Mouse (Mus musculus) lung, embryonic 14.5 days (tissue): ENCODE data around the gene Prkd2. TPM values are rescaled to one million over a fixed set of nuclear protein-coding genes. Genes with fewer than 3 reads are reported as not detected.

Experiments
- ATAC-seq: fragments of 200-750 bp; cut with Nextera tagmentation; 2 replicates; pipeline ENCODE4 v1.8.0; 2017; ENCODE audit warnings: mild to moderate bottlenecking, moderate TSS enrichment, moderate library complexity; ENCODE audit not compliant: insufficient read depth
- DNase-seq: peaks from one replicate; pipeline ENCODE4 v3.0.0-alpha.2; 2015
- H3K27ac ChIP-seq: fragments of 300-500 bp; sonication (generic); 2 replicates; pipeline ENCODE4 v1.5.1; 2014; ENCODE audit warnings: low read depth, mild to moderate bottlenecking, moderate library complexity
- H3K27me3 ChIP-seq: fragments of 300-500 bp; sonication (generic); 2 replicates; pipeline ENCODE4 v1.6.1; 2014; ENCODE audit warnings: low read length, control low read depth; ENCODE audit not compliant: insufficient read depth
- H3K36me3 ChIP-seq: fragments of 300-500 bp; sonication (generic); 2 replicates; pipeline ENCODE4 v1.6.1; 2014; ENCODE audit warnings: control low read depth; ENCODE audit not compliant: insufficient read depth
- H3K4me1 ChIP-seq: fragments of 300-500 bp; sonication (generic); 2 replicates; pipeline ENCODE4 v1.6.1; 2014; ENCODE audit warnings: antibody characterized with exemption, control low read depth; ENCODE audit not compliant: insufficient read depth
- H3K4me2 ChIP-seq: fragments of 300-500 bp; sonication (generic); 2 replicates; pipeline ENCODE4 v1.6.1; 2014; ENCODE audit warnings: mild to moderate bottlenecking
- H3K4me3 ChIP-seq: fragments of 300-500 bp; sonication (generic); 2 replicates; pipeline ENCODE4 v1.5.1; 2014; ENCODE audit warnings: low read depth, low read length
- H3K9ac ChIP-seq: fragments of 300-500 bp; sonication (generic); 2 replicates; pipeline ENCODE4 v1.6.1; 2014
- H3K9me3 ChIP-seq: fragments of 300-500 bp; sonication (generic); 2 replicates; pipeline ENCODE4 v1.6.1; 2016; ENCODE audit warnings: low read depth, low read length, control low read depth
- CTCF ChIP-seq: IDR thresholded peaks from 2 replicates; pipeline ENCODE4 v1.5.1; 2016; ENCODE audit warnings: antibody characterized with exemption, low read depth
- WGBS: fragments of 180-500 bp; shearing (Covaris S2); extraction: QIAGEN DNeasy Blood & Tissue Kit; methylation state at CpG from one replicate; pipeline ENCODE4 v1.1.7; 2014; 5-methylcytosine and 5-hydroxymethylcytosine counted together
- polyA plus RNA-seq: library from polyadenylated mRNA; unstranded; fragments of >200 nt; fragmentation: Nextera tagmentation; extraction: Ambion mirVana; gene quantifications from 2 replicates; pipeline ENCODE4 v1.2.1, GENCODE M21; 2014

Gene Prkd2
- polyA plus RNA-seq, 1 experiment from 2014 or later: 19.6 TPM

GRCm38 (mm10) chr7:16908367-16908766, 65.7 kb downstream of the Prkd2 start:
- Histone ChIP-seq H3K9ac (no peak overlapping the region; the same call in 1 of the 2 replicates), H3K4me2 (peak overlapping the region; percentile 32; the same call in 1 of the 2 replicates), H3K4me3 (no peak overlapping the region), H3K27ac (no peak overlapping the region), H3K27me3 (peaks cover 10% of the 10 kb centered on the region; the same call in 1 of the 2 replicates), H3K4me1 (peaks cover 16% of the 10 kb centered on the region), H3K9me3 (no peaks in the 10 kb centered on the region), H3K36me3 (no peaks in the 10 kb centered on the region)
- ATAC-seq (no peak), DNase-seq (no peak)
- no peak for TF ChIP-seq CTCF
- 23% methylated on average over 11 of the region's 11 CpGs for WGBS

- Histone ChIP-seq H3K4me3 (no peak overlapping the region), H3K36me3 (no peaks in the 10 kb centered on the region), H3K27ac (no peak overlapping the region), H3K4me2 (no peak overlapping the region), H3K27me3 (peaks cover 10% of the 10 kb centered on the region; the same call in 1 of the 2 replicates), H3K9me3 (no peaks in the 10 kb centered on the region), H3K9ac (no peak overlapping the region), H3K4me1 (peaks cover 16% of the 10 kb centered on the region)
- TF ChIP-seq CTCF: no peak
- WGBS: 43% methylated on average over 11 of the region's 11 CpGs
- ATAC-seq: no peak
- no peak for DNase-seq
Measured at GRCm38 (mm10) chr7:16908859-16909258, 66.2 kb downstream of the Prkd2 start.

- peaks cover 8% of the 10 kb centered on the region for H3K36me3 ChIP-seq
- 30% methylated on average over 10 of the region's 10 CpGs for WGBS
- ATAC-seq (no peak), DNase-seq (no peak)
- H3K4me2 ChIP-seq: no peak overlapping the region
- no peak overlapping the region for H3K4me3 ChIP-seq
- no peak overlapping the region for H3K27ac ChIP-seq
- H3K27me3 ChIP-seq: peaks cover 10% of the 10 kb centered on the region; the same call in 1 of the 2 replicates
- H3K9ac ChIP-seq: no peak overlapping the region
- no peaks in the 10 kb centered on the region for H3K9me3 ChIP-seq
- no peak for TF ChIP-seq CTCF
- H3K4me1 ChIP-seq: peaks cover 16% of the 10 kb centered on the region
Measured at GRCm38 (mm10) chr7:16909909-16910308, 67.2 kb downstream of the Prkd2 start.

- 86% methylated on average over 3 of the region's 3 CpGs for WGBS
- H3K36me3 ChIP-seq: peaks cover 27% of the 10 kb centered on the region
Measured at GRCm38 (mm10) chr7:16911904-16912303, 69.2 kb downstream of the Prkd2 start.

GRCm38 (mm10) chr7:16912360-16912759, 69.7 kb downstream of the Prkd2 start:
- no peak for TF ChIP-seq CTCF
- peaks cover 4% of the 10 kb centered on the region; the same call in 1 of the 2 replicates for H3K4me1 ChIP-seq
- DNase-seq (no peak), ATAC-seq (no peak)
- H3K27me3 ChIP-seq: peaks cover 10% of the 10 kb centered on the region; the same call in 1 of the 2 replicates
- no peak overlapping the region for H3K4me2 ChIP-seq
- H3K36me3 ChIP-seq: peaks cover 31% of the 10 kb centered on the region
- no peak overlapping the region for H3K27ac ChIP-seq
- WGBS: 62% methylated on average over 6 of the region's 6 CpGs
- no peaks in the 10 kb centered on the region for H3K9me3 ChIP-seq
- H3K4me3 ChIP-seq: no peak overlapping the region
- H3K9ac ChIP-seq: no peak overlapping the region

More at GRCm38 (mm10) chr7:16911904-16912303, 69.2 kb downstream of the Prkd2 start:
- no peak for DNase-seq
- no peak for TF ChIP-seq CTCF
- H3K27ac ChIP-seq: no peak overlapping the region
- ATAC-seq: no peak
- no peak overlapping the region for H3K9ac ChIP-seq
- no peak overlapping the region for H3K4me3 ChIP-seq
- peaks cover 10% of the 10 kb centered on the region; the same call in 1 of the 2 replicates for H3K27me3 ChIP-seq
- H3K4me1 ChIP-seq: peaks cover 4% of the 10 kb centered on the region; the same call in 1 of the 2 replicates
- H3K9me3 ChIP-seq: no peaks in the 10 kb centered on the region
- H3K4me2 ChIP-seq: no peak overlapping the region

- WGBS: 27% methylated on average over 10 of the region's 10 CpGs
- Histone ChIP-seq H3K4me2 (no peak overlapping the region), H3K36me3 (peaks cover 47% of the 10 kb centered on the region), H3K9ac (no peak overlapping the region), H3K9me3 (no peaks in the 10 kb centered on the region), H3K4me3 (no peak overlapping the region), H3K27me3 (peaks cover 3% of the 10 kb centered on the region; the same call in 1 of the 2 replicates), H3K27ac (no peak overlapping the region), H3K4me1 (no peaks in the 10 kb centered on the region; the same call in 1 of the 2 replicates)
- ATAC-seq (peak; percentile 62), DNase-seq (peak; percentile 93)
- TF ChIP-seq CTCF: peak; percentile 92
Measured at GRCm38 (mm10) chr7:16913806-16914452, 71.2 kb downstream of the Prkd2 start.

GRCm38 (mm10) chr7:16914453-16915343, 72.0 kb downstream of the Prkd2 start:
- H3K27me3 ChIP-seq: no peaks in the 10 kb centered on the region; the same call in 1 of the 2 replicates
- H3K4me2 ChIP-seq: no peak overlapping the region
- H3K9ac ChIP-seq: no peak overlapping the region
- H3K27ac ChIP-seq: no peak overlapping the region
- whole genome bisulfite sequencing: 79% methylated on average over 18 of the region's 18 CpGs
- H3K4me1 ChIP-seq: no peaks in the 10 kb centered on the region
- TF ChIP-seq CTCF: no peak
- no peak for DNase-seq
- ATAC-seq: no peak
- peaks cover 55% of the 10 kb centered on the region for H3K36me3 ChIP-seq
- no peak overlapping the region for H3K4me3 ChIP-seq
- H3K9me3 ChIP-seq: no peaks in the 10 kb centered on the region
